Mouse (Mus musculus): Measurements from ENCODE around the gene Ksr2. TPM values are rescaled to one million over a fixed set of nuclear protein-coding genes. Genes with fewer than 3 reads are reported as not detected.

Gene Ksr2
- total and polyA plus RNA-seq, 3 experiments: 0.36 to 1.3 (median 1.2) TPM

DNA sequence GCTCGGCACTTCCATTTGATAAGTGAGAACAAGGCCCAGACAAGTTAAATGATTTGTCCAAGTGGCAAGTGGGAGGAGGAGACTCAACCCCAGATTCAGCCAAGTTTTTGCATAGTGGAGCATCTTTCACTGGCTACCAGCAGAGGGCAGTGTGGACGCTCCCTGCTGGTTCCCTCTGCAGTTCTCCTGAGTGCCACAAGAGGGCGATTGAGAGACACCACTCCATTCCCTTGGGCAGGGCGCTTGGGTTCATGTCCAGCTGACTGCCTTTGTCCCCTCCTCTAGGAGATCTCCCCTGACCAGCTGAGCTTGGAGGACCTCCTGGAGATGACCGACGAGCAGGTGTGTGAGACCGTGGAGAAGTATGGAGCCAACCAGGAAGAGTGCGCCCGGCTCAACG lies 91.4 kb downstream of the Ksr2 start:
- H3K27ac ChIP-seq (ENCODE audit: insufficient read depth, low read depth): no peak overlapping the region
- H3K9me3 ChIP-seq (replicated peaks; ENCODE audit: low read length): peaks cover 4% of the 10 kb centered on the region
- H3K4me3 ChIP-seq (replicated peaks in 1 of 3; ENCODE audit: low read depth in 2 of 3, low read length in 2 of 3, poor library complexity in 1 of 3): no peak overlapping the region
- DNase-seq (ENCODE audit: extremely low read depth): peak; percentile 77
- H3K4me2 ChIP-seq (ENCODE audit: insufficient read depth, low read depth, poor library complexity, severe bottlenecking): no peak overlapping the region
- dilution Hi-C loops (cut with MboI; ENCODE audit: extremely low pct_ligation_motif_present, extremely low pct_unique_long_range_greater_than_20kb, low sequenced_read_pairs): no loop called here
- H3K79me2 ChIP-seq (replicated peaks; ENCODE audit: control insufficient read depth, extremely low read depth, insufficient read depth, poor library complexity, severe bottlenecking): no peaks in the 10 kb centered on the region
- TF ChIP-seq SMC3 (IDR thresholded peaks at IDR 0.05; ENCODE audit: low read depth, low read length): peak; percentile 62
- TF ChIP-seq NELFE (IDR thresholded peaks at IDR 0.05; ENCODE audit: low read depth, low read length): peak; percentile 81; the same call in 1 of the 2 replicates
- TF ChIP-seq BHLHE40 (IDR thresholded peaks at IDR 0.05; ENCODE audit: low read depth, low read length): no peak
- TF ChIP-seq CTCF (conservative IDR thresholded peaks at IDR 0.05 in 1 of 2, IDR thresholded peaks at IDR 0.05 in 1 of 2; ENCODE audit: low read depth in 2 of 2, low read length in 2 of 2): peak; percentile 100
- TF ChIP-seq MAFK (IDR thresholded peaks at IDR 0.05; ENCODE audit: insufficient replicate concordance, low read length): no peak
- peak; percentile 30 for TF ChIP-seq RAD21 (IDR thresholded peaks at IDR 0.05; ENCODE audit: low read depth, low read length)
- H3K36me3 ChIP-seq (replicated peaks in 1 of 2; ENCODE audit: control insufficient read depth in 1 of 2, insufficient read depth in 1 of 2, low read length in 1 of 2): peaks cover 8 to 14% of the 10 kb centered on the region in 2 experiments
- in situ Hi-C loops (cut with MboI; ENCODE audit: low pct_ligation_motif_present, low pct_unique_long_range_greater_than_20kb, low sequenced_read_pairs): loop anchor here (5.0 kb wide), 2 partner anchors 332 to 437 kb away; no protein-coding TSS in a partner anchor
- no peaks in the 10 kb centered on the region for H3K27me3 ChIP-seq (replicated peaks)
- peaks cover 4 to 18% of the 10 kb centered on the region in 2 experiments; a peak in 3 of 4 replicates for H3K4me1 ChIP-seq (ENCODE audit: control insufficient read depth in 1 of 2, insufficient read depth in 2 of 2)
- H3K9ac ChIP-seq (ENCODE audit: insufficient read depth, low read depth): no peak overlapping the region

DNA sequence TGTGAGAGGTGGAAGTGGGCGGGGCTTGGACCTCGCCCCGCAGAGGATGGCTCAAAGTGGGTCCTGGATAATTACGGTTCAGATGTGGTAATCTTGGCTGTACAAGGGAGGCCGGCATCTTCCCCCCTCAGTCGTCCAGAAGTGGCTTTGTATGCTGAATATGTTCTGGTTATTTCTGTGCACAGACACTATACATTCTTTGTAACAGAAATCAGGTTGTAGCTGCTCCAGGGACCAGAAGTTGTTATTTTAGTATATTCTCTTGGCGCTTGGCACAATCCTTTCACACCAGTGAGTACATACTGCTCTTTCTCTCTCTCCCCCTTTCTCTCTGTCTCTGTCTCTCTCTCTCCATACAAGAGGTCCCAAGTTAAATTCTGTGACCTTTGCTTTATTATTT lies 92.0 kb downstream of the Ksr2 start:
- H3K36me3 ChIP-seq (replicated peaks in 1 of 2; ENCODE audit: control insufficient read depth in 1 of 2, insufficient read depth in 1 of 2, low read length in 1 of 2): peaks cover 8 to 11% of the 10 kb centered on the region in 2 experiments
- in situ Hi-C loops (cut with MboI; ENCODE audit: low pct_ligation_motif_present, low pct_unique_long_range_greater_than_20kb, low sequenced_read_pairs): loop anchor here (5.0 kb wide), 2 partner anchors 332 to 437 kb away; no protein-coding TSS in a partner anchor
- no peak overlapping the region for H3K4me3 ChIP-seq (replicated peaks in 1 of 3; ENCODE audit: low read depth in 2 of 3, low read length in 2 of 3, poor library complexity in 1 of 3)
- H3K9ac ChIP-seq (ENCODE audit: insufficient read depth, low read depth): no peak overlapping the region
- no peak for DNase-seq (ENCODE audit: extremely low read depth)
- peaks cover 4% of the 10 kb centered on the region for H3K9me3 ChIP-seq (replicated peaks; ENCODE audit: low read length)
- peaks cover 4 to 21% of the 10 kb centered on the region in 2 experiments; a peak in 3 of 4 replicates for H3K4me1 ChIP-seq (ENCODE audit: control insufficient read depth in 1 of 2, insufficient read depth in 2 of 2)
- H3K27ac ChIP-seq (ENCODE audit: insufficient read depth, low read depth): no peak overlapping the region
- H3K79me2 ChIP-seq (replicated peaks; ENCODE audit: control insufficient read depth, extremely low read depth, insufficient read depth, poor library complexity, severe bottlenecking): no peaks in the 10 kb centered on the region
- TF ChIP-seq ZNF384 (IDR thresholded peaks at IDR 0.05; ENCODE audit: low read depth, low read length): no peak
- TF ChIP-seq JUN (IDR thresholded peaks at IDR 0.05; ENCODE audit: insufficient read depth, low read depth, low read length): no peak
- no peak for TF ChIP-seq SIN3A (IDR thresholded peaks at IDR 0.05; ENCODE audit: low read length)
- no peak for TF ChIP-seq CTCF (conservative IDR thresholded peaks at IDR 0.05 in 1 of 2, IDR thresholded peaks at IDR 0.05 in 1 of 2; ENCODE audit: low read depth in 2 of 2, low read length in 2 of 2)
- no peak for TF ChIP-seq RAD21 (IDR thresholded peaks at IDR 0.05; ENCODE audit: low read depth, low read length)
- no peak for TF ChIP-seq TBP (conservative IDR thresholded peaks at IDR 0.05; ENCODE audit: low read depth, low read length)
- TF ChIP-seq MEF2A (IDR thresholded peaks at IDR 0.05; ENCODE audit: borderline replicate concordance, low read depth, low read length): no peak
- no peak for TF ChIP-seq USF1 (IDR thresholded peaks at IDR 0.05; ENCODE audit: low read depth, low read length)
- no peak for TF ChIP-seq E2F4 (IDR thresholded peaks at IDR 0.05; ENCODE audit: insufficient replicate concordance, low read depth, low read length)
- TF ChIP-seq IRF4 (IDR thresholded peaks at IDR 0.05; ENCODE audit: low read depth, low read length): no peak
- TF ChIP-seq ELF1 (IDR thresholded peaks at IDR 0.05; ENCODE audit: low read depth, low read length): no peak
- TF ChIP-seq ZC3H11A (IDR thresholded peaks at IDR 0.05; ENCODE audit: low read depth, low read length): no peak
- no peak for TF ChIP-seq POLR2AphosphoS2 (IDR thresholded peaks at IDR 0.05; ENCODE audit: low read depth, low read length)
- no peak for TF ChIP-seq POLR2A (IDR thresholded peaks at IDR 0.05; ENCODE audit: low read depth, low read length)
- TF ChIP-seq HCFC1 (IDR thresholded peaks at IDR 0.05; ENCODE audit: low read depth, low read length): no peak
- TF ChIP-seq MXI1 (IDR thresholded peaks at IDR 0.05; ENCODE audit: low read depth, low read length): no peak
- TF ChIP-seq MAX (IDR thresholded peaks at IDR 0.05; ENCODE audit: low read length): no peak
- TF ChIP-seq SMC3 (IDR thresholded peaks at IDR 0.05; ENCODE audit: low read depth, low read length): no peak
- dilution Hi-C loops (cut with MboI; ENCODE audit: extremely low pct_ligation_motif_present, extremely low pct_unique_long_range_greater_than_20kb, low sequenced_read_pairs): no loop called here
- H3K27me3 ChIP-seq (replicated peaks): no peaks in the 10 kb centered on the region
- H3K4me2 ChIP-seq (ENCODE audit: insufficient read depth, low read depth, poor library complexity, severe bottlenecking): no peak overlapping the region
